Mouse (Mus musculus) stomach, postnatal 0 days (tissue): ENCODE data around the gene Cyp4v3. TPM values are rescaled to one million over a fixed set of nuclear protein-coding genes. Genes with fewer than 3 reads are reported as not detected.

Experiments used
- ATAC-seq: fragments of 200-750 bp; cut with Nextera tagmentation; 2 replicates; pipeline ENCODE4 v1.8.0; 2017; ENCODE audit not compliant: low FRiP score, low TSS enrichment
- DNase-seq: peaks from one replicate; pipeline ENCODE4 v3.0.0-alpha.2; 2016; ENCODE audit warnings: low spot score
- H3K27ac ChIP-seq: fragments of 300-500 bp; sonication (generic); replicated peaks from 2 replicates; pipeline ENCODE4 v1.5.1; 2014; ENCODE audit warnings: mild to moderate bottlenecking, control low read depth
- H3K27me3 ChIP-seq: fragments of 300-500 bp; sonication (generic); 2 replicates; pipeline ENCODE4 v1.6.1; 2014; ENCODE audit warnings: low read length; ENCODE audit not compliant: control insufficient read depth, insufficient read depth
- H3K36me3 ChIP-seq: fragments of 300-500 bp; sonication (generic); 2 replicates; pipeline ENCODE4 v1.6.1; 2014; ENCODE audit warnings: low read length, mixed read lengths; ENCODE audit not compliant: control insufficient read depth, insufficient read depth
- H3K4me1 ChIP-seq: fragments of 300-500 bp; sonication (generic); replicated peaks from 2 replicates; pipeline ENCODE4 v1.6.1; 2014; ENCODE audit warnings: antibody characterized with exemption; ENCODE audit not compliant: control insufficient read depth, insufficient read depth
- H3K4me2 ChIP-seq: fragments of 300-500 bp; sonication (generic); replicated peaks from 2 replicates; pipeline ENCODE4 v1.6.1; 2014; ENCODE audit warnings: low read depth, mild to moderate bottlenecking, control low read depth, moderate library complexity
- H3K4me3 ChIP-seq: fragments of 300-500 bp; sonication (generic); 2 replicates; pipeline ENCODE4 v1.5.1; 2014; ENCODE audit warnings: low read depth, low read length, control low read depth
- H3K9ac ChIP-seq: fragments of 300-500 bp; sonication (generic); 2 replicates; pipeline ENCODE4 v1.6.1; 2014; ENCODE audit warnings: mild to moderate bottlenecking, low read length, control low read depth, mixed read lengths
- H3K9me3 ChIP-seq: fragments of 300-500 bp; sonication (generic); 2 replicates; pipeline ENCODE4 v1.6.1; 2016; ENCODE audit warnings: low read length; ENCODE audit not compliant: control insufficient read depth
- CTCF ChIP-seq: IDR thresholded peaks from 2 replicates; pipeline ENCODE4 v1.5.1; 2016; ENCODE audit warnings: antibody characterized with exemption, low read depth, mild to moderate bottlenecking, moderate library complexity
- EP300 ChIP-seq: optimal IDR thresholded peaks from 2 replicates; pipeline ENCODE3; 2016; ENCODE audit warnings: antibody characterized with exemption
- WGBS: fragments of 180-500 bp; shearing (Covaris S2); extraction: QIAGEN DNeasy Blood & Tissue Kit; methylation state at CpG from one replicate; pipeline ENCODE4 v1.1.7; 2014; 5-methylcytosine and 5-hydroxymethylcytosine counted together
- polyA plus RNA-seq: library from polyadenylated mRNA; unstranded; fragments of >200 nt; fragmentation: Nextera tagmentation; extraction: Ambion mirVana; gene quantifications from 2 replicates; pipeline ENCODE4 v1.2.1, GENCODE M21; 2015

Cyp4v3 gene
- polyA plus RNA-seq, 1 experiment from 2014 or later = 5.1 TPM

GRCm38 (mm10) chr8:45324151-45324550 lies 8.9 kb downstream of the Cyp4v3 start:
- no peaks in the 10 kb centered on the region for H3K27me3 ChIP-seq
- H3K9me3 ChIP-seq = no peaks in the 10 kb centered on the region
- no peak overlapping the region for H3K4me2 ChIP-seq
- TF ChIP-seq EP300 = no peak
- no peak for TF ChIP-seq CTCF
- H3K36me3 ChIP-seq = no peaks in the 10 kb centered on the region
- no peak overlapping the region for H3K27ac ChIP-seq
- no peak overlapping the region for H3K9ac ChIP-seq
- WGBS = 38% methylated on average over 4 of the region's 4 CpGs
- H3K4me3 ChIP-seq = no peak overlapping the region
- H3K4me1 ChIP-seq = no peaks in the 10 kb centered on the region
- no peak for ATAC-seq
- no peak for DNase-seq

- Histone ChIP-seq H3K4me3 (no peak overlapping the region), H3K36me3 (no peaks in the 10 kb centered on the region), H3K9me3 (no peaks in the 10 kb centered on the region), H3K9ac (no peak overlapping the region), H3K27me3 (no peaks in the 10 kb centered on the region), H3K4me2 (no peak overlapping the region), H3K27ac (no peak overlapping the region), H3K4me1 (no peaks in the 10 kb centered on the region)
- TF ChIP-seq CTCF (no peak), EP300 (no peak)
- DNase-seq (no peak), ATAC-seq (no peak)
- 71% methylated on average over 2 of the region's 2 CpGs for WGBS
These were observed 11.7 kb downstream of the Cyp4v3 start for GRCm38 (mm10) chr8:45321365-45321764.

- H3K27ac ChIP-seq = no peak overlapping the region
- no peak overlapping the region for H3K9ac ChIP-seq
- no peaks in the 10 kb centered on the region for H3K27me3 ChIP-seq
- no peak overlapping the region for H3K4me3 ChIP-seq
- ATAC-seq (0 out of 2 replicates have a peak, but pooled peaks have one; percentile 40), DNase-seq (no peak)
- no peak overlapping the region for H3K4me2 ChIP-seq
- H3K36me3 ChIP-seq = no peaks in the 10 kb centered on the region
- no peaks in the 10 kb centered on the region for H3K4me1 ChIP-seq
- 41% methylated on average over 1 of the region's 1 CpGs for WGBS
- no peaks in the 10 kb centered on the region for H3K9me3 ChIP-seq
- TF ChIP-seq EP300 = no peak
- TF ChIP-seq CTCF = no peak
These were observed 12.1 kb downstream of the Cyp4v3 start for GRCm38 (mm10) chr8:45320930-45321329.

GRCm38 (mm10) chr8:45310967-45311366 lies 22.0 kb downstream of the Cyp4v3 start:
- 78% methylated on average over 4 of the region's 4 CpGs for WGBS
- Histone ChIP-seq H3K4me2 (no peak overlapping the region), H3K36me3 (no peaks in the 10 kb centered on the region), H3K4me3 (no peak overlapping the region), H3K9me3 (no peaks in the 10 kb centered on the region), H3K4me1 (no peaks in the 10 kb centered on the region), H3K9ac (no peak overlapping the region), H3K27me3 (no peaks in the 10 kb centered on the region), H3K27ac (no peak overlapping the region)
- no peak for TF ChIP-seq EP300
- TF ChIP-seq CTCF = no peak
- DNase-seq (no peak), ATAC-seq (no peak)

- WGBS = 83% methylated on average over 13 of the region's 13 CpGs
These were observed 24.6 kb downstream of the Cyp4v3 start, which contains the start of gene Gm45753 for GRCm38 (mm10) chr8:45308366-45308765. Gene Gm45753, minus strand, starts transcription at chr8:45308466.

GRCm38 (mm10) chr8:45305479-45305878 lies 27.5 kb downstream of the Cyp4v3 start:
- Histone ChIP-seq H3K27me3 (no peaks in the 10 kb centered on the region), H3K9me3 (no peaks in the 10 kb centered on the region), H3K4me1 (no peaks in the 10 kb centered on the region), H3K4me3 (no peak overlapping the region), H3K36me3 (no peaks in the 10 kb centered on the region), H3K9ac (no peak overlapping the region), H3K4me2 (no peak overlapping the region), H3K27ac (no peak overlapping the region)
- DNase-seq = no peak
- WGBS = 70% methylated on average over 1 of the region's 1 CpGs
- no peak for ATAC-seq
- TF ChIP-seq CTCF = no peak
- TF ChIP-seq EP300 = no peak

More at GRCm38 (mm10) chr8:45308366-45308765, 24.6 kb downstream of the Cyp4v3 start, which contains the start of gene Gm45753:
- ATAC-seq = no peak
- H3K4me2 ChIP-seq = no peak within 1 kb of the TSS
- H3K4me3 ChIP-seq = no peak within 1 kb of the TSS
- H3K27me3 ChIP-seq = no peaks in the 10 kb centered on the region
- H3K4me1 ChIP-seq = no peaks in the 10 kb centered on the region
- no peaks in the 10 kb centered on the region for H3K36me3 ChIP-seq
- no peak within 1 kb of the TSS for H3K27ac ChIP-seq
- no peaks in the 10 kb centered on the region for H3K9me3 ChIP-seq
- no peak within 1 kb of the TSS for H3K9ac ChIP-seq
- TF ChIP-seq EP300 (no peak), CTCF (no peak)
- DNase-seq = no peak
